Mouse (Mus musculus) frontal cortex, postnatal 36 days (tissue): ENCODE data around the gene Lbhd1.
"Not testable (repeated sequence)": the region's sequence is repeated elsewhere in the genome, so short reads cannot be mapped to it uniquely, and the experiment has no call there.

Source experiments
- DNase-seq, 2 experiments: peaks; one replicate each; pipeline ENCODE4 v3.0.0; 2022; ENCODE audit warnings: low spot score in 2 of 2

Lbhd1 gene

DNA sequence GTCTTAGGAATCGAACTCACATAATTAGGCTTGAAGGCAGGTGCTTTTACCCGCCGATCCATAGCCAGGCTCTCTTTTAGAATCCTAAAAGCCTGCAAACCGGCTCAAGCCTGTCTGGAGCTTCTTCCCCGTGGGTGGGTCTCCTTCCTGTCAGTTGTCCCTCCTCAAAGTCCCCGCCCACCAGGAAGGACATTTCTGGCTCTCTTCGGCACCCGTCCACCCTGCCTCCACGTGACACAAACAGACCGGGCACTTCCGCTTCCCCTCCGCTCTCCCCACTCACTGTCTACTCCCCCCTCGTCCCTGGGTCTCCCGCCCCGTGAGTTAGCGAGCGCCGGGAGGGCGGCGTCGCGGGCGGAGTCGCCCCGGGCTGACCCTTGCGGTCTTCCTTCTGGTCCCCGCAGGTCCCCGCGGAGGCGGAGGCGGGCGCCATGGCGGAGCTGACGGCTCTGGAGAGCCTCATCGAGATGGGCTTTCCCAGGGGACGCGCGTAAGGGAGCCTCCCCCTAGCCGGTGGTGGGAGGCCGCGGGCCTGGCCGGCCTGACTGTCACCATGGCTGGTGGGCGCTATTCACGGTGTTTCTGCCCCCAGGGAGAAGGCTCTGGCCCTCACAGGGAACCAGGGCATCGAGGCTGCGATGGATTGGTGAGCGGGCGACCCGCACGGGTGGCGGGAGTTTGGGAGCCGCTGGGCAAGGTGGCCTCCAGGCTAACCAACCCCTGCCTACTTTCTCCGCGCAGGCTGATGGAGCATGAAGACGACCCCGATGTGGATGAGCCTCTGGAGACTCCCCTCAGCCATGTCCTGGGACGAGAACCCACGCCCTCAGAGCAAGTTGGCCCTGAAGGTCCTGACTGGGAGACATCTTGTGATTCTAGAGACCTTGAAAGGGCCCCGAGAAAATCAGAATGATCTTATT is 12.0 kb upstream of the Lbhd1 start, which contains the start of gene Ubxn1:
TSS of gene Ubxn1 (plus strand) at position 230 of the 920 bp plus-strand sequence.
- DNase-seq: peak; percentile 98 to 100

DNA sequence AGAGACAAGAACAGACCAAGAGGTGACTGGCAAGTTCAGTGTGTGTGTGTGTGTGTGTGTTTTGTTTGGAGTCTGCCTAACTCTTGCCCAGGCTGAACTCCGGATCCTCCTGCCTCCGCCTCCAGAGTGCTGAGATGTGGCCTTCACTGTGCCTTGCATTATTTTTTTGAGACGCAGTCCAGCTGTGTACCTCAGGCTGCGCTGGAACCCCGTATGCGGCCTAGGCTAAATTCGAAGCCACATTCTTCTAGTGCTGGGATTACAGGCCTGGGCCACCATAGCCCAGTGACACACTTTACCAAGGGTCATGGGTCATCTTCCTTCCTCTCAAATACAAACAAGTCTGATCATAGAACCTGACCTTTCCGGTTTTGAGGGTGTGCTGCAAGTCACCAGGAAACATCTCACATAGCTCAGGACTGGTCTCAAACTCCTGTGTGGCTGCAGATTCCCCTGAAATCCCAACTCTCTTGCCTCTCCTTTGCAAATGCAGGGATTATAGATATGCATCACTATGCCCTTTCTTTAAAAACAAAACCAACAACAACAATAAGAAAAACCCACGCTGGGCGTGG is 11.2 kb upstream of the Lbhd1 start:
- DNase-seq: no peak

DNA sequence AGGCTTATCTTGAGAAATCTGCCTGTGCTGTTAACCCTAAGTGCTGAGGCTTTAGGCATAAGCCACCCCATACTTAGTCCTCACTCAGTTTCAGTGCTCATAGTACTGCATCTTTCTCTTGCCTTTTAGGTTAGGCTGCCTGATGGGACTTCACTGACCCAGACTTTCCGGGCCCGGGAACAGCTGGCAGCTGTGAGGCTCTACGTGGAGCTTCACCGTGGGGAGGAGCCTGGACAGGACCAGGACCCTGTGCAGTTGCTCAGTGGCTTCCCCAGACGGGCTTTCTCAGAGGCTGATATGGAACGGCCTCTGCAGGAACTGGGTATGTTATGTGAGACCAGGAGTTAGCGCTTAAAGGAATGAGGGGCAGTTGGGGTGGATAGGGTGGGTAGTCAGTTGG is 8.5 kb upstream of the Lbhd1 start:
- DNase-seq: no peak

DNA sequence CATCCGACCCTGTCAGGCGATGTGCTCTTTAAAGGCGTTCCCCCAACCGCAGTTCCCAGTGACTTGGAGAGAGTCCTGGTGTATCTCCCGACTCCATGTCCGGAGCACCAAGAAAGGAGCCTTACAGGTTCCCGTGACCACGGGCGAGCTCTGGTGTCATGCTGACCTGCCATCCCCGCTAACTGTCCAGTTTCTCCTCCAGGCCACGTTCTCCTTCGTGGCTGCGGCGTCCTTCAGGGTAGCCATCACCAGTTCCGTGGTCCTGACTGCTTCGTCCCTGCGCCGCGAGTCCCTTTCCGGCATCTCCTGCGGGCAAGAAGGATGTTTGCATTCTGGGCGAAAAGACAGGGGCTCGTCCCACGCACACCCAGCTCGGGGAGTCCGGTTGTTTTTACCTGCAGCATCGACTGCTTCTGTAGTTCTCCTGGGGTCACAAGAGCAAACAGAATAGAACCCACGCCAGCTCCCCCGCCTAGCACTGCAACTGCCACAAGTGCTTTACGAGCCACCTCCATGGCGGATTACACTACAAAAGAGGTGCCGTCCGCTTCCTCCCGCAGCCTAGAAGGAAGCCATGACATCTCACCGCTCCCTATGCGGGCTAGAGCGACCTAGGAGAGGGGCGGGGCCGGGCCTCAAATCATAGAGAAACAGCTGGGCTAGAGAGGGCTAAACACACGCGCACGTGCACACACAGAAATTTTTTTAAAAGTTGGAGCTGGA is 3.1 kb upstream of the Lbhd1 start, which contains the start of gene Uqcc3:
TSS of gene Uqcc3 (minus strand) at position 613 of the 723 bp plus-strand sequence.
- peak; percentile 86 to 89 for DNase-seq

DNA sequence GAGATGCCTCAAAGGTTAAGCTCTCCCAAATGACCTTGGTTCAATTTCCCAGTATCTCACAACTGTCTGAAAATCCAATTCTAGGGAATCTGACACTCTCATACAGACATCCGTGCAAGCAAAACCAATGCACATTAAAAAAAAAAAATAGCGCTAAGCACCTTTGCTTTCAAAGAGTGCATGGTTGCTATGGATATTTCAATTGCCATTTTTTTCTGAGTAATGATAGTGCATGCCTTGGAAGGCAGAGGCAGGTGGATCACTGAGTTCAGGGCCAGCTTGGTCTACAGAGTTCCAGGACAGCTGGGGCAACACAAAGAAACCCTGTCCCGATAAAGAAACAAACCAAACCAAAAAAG is 2.5 kb upstream of the Lbhd1 start:
- DNase-seq: no peak

DNA sequence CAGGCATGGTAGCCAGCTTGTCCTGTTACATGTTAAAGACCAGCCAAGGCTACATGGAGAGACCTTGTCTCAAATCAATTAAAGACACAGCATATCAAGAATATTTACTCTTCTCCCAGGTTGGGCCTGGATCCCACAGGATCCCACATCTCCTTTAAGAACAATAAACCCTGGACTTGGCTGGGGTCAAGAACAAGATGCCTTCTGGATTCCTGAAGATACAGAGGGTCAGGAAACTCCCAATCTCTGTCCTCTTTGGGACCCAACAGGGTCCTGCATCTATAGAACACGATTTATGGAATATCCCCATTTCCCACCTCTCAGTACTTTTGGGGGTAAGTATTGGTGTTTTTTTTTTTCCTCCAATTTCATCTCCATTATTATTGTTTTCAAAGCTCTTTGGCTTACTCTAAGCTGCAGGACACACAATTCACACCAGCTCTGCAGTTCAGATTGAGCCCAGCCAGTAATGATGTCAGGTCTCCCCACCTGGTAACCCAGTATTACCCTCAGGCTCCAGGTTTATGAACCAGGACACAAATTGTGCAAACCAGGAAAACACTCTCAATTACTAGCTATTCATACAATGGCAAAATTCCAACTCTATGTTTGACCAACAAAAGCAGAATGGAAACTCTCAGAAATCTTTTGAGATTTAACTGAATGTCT is 3.5 kb downstream of the Lbhd1 start:
- no peak for DNase-seq

DNA sequence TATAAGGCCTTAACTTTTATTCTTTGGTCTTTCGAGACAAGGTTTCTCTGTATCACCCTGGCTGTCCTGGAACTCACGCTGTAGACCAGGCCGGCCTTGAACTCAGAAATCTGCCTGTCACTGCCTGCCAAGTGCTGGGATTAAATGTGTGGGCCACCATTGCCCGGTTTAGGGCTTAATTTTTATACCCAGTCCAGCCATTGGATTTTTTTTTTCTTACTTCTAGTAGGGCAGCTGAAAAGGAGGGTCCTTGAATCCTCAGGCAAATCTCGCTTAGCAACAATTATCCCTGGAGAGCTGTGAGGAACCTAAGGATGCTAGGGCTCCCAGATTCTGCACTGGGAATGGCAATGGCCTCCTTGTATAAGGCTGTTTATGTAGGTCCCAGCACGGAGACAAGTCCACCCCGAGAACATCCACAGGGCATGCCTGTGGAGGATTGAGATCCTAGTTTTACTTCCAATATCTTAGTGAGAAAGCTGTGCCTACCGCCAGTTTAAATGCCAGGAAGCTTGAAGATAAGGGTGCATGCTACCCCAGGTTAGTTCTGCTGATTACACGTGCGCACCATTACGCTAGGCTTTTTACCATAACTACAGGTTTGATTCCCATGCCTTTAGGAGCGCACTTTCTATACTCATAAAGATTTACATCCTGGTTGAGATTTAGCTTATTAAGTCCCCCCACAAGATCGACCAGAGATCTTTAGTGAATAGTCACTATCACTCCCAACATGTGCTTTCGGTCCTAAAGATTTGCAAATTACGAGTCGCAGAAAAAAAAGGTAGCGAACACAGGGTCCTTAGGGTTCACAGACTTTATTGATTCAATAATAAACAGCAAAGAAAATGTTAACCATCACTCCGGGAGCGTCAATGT is 4.3 kb downstream of the Lbhd1 start:
- no peak for DNase-seq

DNA sequence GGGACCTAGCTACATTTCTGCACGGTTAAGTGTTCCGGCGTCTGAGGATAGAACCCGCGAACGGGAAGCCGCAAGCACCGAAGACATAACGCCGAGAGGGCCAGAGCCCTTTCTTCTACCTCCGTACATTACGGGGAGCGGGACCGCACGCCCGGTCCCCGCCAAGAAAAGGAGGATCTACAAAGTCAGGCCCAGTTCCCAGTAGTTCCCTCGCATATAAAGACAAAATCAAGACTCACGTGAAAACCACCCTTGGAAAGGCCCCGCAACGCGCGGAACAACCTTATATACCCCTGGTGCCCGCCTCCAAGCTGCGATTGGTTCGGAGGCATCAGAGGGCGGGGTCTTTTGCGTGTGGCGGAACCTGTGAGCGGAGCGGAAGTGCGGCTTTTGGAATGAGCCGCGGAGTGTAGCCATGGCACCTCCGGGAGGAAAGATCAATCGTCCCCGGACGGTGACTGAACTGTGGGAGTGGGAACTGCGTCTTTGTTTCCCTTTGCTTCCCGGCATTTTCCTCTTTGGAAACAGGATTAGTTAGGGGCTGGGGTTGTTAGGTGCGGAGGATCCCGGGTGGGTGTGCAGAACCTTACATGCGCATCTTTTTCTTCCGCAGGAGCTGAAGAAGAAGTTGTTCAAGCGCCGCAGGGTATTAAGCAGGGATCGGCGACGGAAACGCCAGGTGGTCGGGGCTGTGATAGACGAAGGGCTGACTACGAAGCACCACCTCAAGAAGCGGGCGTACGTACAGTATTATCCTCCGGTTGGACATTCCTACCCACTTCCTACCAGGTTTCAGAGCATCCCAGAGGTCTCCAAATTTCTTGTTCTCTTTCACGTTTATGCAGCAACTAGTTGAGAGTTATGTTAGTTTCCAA is 5.2 kb downstream of the Lbhd1 start, which contains the start of the genes 1810009A15Rik and Gm49416:
TSS of gene 1810009A15Rik (plus strand) at position 343 of the 875 bp plus-strand sequence.
TSS of gene Gm49416 (plus strand) at position 416 of the 875 bp plus-strand sequence.
- DNase-seq: peak; percentile 92 to 93

DNA sequence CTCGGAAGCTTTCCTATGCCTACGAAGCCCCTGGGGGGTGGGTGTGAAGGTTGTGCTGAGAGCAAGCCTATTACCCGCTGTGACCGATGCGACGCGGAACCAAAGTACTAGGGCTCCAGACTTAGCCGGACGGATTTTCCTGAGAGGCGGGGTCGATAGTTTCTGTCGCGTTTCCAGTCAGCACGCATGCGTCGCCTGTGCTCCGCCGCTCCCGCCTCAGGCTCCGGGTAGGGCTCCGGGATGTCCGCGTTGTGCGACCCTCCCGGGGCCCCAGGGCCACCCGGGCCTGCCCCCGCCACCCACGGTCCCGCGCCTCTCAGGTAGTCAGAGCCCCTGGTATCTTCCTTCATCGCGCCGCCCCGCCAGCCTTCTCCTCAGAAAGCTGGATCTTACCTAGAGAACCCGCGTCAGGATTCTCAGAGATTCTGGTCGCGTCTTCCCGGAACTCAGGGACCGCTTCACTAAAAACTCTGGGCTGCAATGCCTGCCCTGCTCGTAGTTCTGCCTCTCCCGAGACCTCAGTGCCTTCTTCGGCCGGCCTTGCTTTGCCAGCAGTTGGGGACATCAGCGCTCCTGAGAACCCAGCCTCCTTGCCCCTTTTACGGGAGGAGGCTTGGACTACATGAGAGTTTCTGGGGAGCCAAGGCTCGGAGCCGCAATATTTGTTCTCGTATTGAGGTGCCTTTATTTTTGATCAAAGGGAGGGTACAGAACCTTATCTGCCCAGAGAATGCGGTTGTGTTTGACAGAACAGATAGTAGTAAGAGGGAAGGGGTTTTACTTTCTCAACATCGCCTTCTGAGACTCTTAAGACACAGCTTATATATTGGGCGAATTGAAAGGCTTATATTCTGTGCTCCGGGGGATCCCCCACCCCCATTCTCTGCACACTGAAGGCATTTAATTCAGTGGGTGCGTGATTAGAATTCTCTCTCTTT is 9.6 kb downstream of the Lbhd1 start, which contains the start of gene Ints5:
TSS of gene Ints5 (plus strand) at position 177 of the 938 bp plus-strand sequence.
- DNase-seq: peak; percentile 88 to 90

DNA sequence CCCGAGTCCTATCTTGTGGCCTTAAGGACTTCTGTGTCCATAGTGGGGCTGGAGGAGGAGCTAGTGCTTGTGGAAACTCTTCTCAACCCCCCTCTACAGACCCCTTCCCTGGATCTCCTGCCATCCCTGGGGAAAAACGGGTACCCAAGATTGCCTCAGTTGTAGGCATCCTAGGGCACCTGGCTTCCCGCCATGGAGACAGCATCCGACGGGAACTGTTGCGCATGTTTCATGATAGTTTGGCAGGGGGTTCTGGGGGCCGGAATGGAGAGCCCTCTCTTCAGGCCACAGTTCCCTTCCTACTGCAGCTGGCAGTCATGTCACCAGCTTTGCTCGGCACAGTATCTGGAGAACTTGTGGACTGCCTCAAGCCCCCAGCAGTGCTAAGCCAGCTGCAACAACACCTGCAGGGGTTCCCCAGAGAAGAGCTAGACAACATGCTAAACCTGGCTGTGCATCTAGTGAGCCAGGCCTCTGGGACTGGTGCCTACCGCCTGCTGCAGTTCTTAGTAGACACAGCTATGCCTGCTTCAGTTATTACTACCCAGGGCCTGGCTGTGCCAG is 11.9 kb downstream of the Lbhd1 start:
- no peak for DNase-seq

DNA sequence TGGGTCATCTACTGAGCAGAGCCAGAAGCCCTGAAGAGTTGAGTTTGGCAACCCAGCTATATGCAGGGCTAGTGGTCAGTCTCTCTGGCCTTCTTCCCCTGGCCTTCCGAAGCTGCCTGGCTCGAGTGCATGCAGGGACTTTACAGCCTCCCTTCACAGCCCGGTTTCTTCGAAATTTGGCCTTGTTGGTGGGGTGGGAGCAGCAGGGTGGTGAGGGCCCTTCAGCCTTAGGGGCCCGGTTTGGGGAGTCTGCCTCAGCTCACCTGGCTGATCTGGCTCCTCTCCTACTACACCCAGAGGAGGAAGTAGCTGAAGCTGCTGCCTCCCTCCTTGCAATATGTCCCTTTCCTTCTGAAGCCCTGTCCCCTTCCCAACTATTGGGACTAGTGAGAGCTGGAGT is 12.7 kb downstream of the Lbhd1 start:
- DNase-seq: not testable (repeated sequence)

DNA sequence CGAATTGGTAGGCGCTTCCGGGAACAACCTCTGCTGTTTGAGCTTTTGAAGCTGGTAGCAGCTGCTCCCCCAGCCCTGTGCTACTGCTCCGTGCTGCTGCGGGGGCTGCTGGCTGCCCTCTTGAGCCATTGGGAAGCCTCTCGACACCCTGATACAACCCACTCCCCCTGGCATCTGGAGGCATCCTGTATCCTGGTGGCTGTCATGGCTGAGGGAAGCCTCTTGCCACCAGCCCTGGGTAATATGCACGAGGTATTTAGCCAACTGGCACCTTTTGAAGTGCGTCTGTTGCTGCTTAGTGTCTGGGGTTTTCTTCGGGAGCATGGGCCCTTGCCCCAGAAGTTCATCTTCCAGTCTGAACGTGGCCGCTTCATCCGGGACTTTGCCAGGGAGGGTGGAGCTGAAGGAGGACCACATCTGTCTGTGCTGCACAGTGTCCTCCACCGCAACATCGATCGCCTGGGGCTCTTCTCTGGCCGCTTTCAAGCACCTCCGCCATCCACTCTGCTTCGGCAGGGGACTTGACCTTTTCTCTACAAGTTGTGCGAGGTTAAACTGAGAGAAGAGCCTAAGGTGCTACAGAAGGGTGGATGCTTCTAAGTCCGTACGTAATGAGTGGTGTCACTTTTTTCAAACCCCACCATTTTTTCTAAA is 13.8 kb downstream of the Lbhd1 start:
- peak; percentile 35 to 42 for DNase-seq

DNA sequence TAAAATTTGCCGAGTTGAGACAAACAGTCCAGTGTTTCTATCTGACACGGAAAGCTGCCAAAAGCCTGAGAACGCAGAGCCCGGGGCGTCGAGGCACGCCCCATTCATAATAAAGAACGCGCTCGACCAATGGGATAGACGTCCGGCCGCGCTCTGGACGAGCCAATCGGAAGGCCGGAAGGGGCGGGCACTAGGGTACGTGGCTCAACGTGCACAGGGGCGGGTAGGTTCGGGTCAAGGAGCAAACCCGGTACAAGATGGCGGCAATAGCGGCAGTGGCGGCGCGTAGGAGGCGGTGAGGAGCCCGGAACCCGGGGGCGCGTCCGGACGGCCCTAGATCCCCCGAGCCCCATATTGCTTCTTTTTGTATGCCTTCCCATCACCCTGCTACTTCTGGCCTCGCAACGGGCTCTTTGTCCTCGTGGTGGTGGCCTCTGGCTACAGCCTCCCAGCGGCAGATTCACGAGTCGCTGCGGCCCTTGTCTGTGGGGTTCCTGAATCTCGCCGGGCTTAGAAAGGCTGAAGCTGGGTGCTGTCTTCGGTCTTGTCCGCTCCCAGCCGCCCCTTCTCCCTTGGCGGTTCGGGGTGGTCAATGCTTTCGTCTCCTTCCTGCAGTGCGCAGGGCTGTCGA is 14.4 kb downstream of the Lbhd1 start, which contains the start of gene Ganab:
TSS of gene Ganab (plus strand) at position 207 of the 631 bp plus-strand sequence.
- DNase-seq: peak; percentile 96 to 97

DNA sequence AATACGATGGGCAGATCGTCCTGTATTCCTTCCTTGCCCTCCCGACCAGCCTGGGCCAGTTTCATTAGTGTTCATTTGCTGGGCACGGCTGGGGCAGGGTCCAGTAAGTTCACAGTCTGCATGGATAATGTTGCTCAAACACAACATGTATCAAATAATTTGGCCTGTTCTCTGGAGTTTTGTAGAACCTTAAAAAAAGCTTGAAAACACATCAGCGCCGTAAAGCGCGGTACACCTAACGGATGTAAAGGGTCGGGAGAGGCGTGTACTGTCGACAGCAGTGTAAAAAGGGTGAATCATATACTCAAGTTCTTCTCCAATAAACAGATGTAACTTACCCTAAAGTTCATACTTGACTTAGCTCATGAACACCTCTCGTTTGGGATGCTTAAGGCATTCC is 15.0 kb downstream of the Lbhd1 start:
- no peak for DNase-seq

DNA sequence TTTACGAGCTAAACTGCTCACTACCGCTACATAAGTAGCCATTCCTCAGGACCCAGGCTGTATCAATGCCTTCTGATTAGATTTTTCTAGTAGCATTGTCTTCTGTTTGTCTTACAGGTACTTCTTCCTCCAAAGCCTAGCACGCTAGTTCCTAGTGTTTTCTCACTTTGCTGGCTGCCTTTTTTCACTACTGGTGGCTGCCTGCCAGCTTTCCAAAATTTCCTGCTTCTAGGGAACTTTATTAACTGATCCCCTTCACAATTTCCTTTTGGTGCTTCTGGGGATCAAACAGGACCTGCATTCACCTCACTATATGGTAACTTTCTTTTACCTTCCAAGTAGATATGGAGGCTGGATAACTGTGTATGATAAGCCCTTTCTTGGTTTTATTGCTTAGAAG is 15.5 kb downstream of the Lbhd1 start:
- DNase-seq: no peak

DNA sequence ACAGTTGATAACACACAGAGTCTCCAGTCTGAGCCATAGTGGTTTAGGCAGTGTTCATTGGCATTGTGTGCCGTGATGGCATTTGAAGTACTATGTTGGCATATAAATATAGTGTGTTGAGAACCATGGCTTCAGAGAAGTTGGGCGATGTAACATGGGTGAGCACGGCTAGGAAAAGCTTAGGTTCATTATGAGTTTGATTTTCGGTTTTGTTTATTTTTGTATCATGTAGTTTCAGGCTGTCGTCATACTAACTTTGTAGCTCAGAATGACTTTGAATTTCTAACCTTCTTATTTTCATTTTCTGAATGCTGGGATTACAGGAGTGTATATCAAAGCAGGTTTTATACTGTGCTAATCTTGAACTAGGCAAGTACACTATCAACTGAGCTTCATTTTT is 19.9 kb downstream of the Lbhd1 start:
- no peak for DNase-seq

DNA sequence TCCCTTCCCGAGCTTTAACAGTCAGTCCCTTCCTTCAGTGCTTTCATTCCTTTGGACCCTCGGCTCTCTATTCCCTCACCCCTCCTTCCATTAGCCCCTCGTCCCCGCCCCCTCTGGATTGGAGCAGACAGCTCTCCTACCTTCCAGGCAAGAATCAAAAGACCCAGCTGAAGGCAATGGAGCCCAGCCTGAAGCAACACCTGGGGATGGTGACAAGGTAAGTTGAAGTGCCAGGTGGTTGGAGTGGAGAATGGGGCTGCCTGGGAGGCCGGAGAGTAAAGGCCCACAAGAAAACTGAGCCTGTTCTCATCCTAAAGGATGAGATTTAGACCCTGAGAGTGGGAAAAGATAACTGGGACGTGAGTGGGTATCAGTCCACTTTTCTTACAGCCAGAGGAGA is 25.0 kb downstream of the Lbhd1 start:
- DNase-seq: no peak
